Mouse (Mus musculus): Measurements from ENCODE around the gene Arfip1.

Gene Arfip1

GRCm38 (mm10) chr3:84449015-84449414 lies 133.4 kb downstream of the Arfip1 start:
- POLR2A ChIA-PET = interaction anchor here in 3 of 4 experiments (0.6 to 1.2 kb wide), 3 partner anchors 9 to 295 kb away, joined by 3 to 4 read pairs (median 3); partner anchors contain the start of gene Fhdc1 (in 1 of the 3)
- CTCF ChIA-PET = interaction anchor here in 2 of 4 experiments (0.9 to 1.2 kb wide), 2 partner anchors 13 to 264 kb away, joined by 3 to 4 read pairs; no protein-coding TSS in a partner anchor

DNA sequence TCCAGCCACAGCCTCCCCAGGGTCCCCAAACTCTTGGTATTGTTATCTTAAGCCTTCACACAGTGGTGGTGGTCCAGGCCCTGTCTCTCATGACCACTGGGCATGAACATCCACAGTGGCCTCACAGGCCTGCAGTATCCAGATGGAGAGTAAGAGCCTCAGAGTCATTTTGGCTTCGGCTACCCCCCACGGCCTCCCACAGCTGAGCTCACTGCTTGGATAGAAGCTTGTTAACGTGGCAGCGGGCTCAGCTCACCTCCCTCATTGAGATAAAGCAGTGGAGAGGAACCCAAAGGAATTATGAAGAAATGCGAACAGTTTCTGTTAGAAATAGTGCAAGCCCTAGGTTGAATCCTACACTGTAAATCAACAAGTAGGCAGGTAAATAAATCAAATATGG lies 134.6 kb downstream of the Arfip1 start:
- CTCF ChIA-PET = interaction anchor here in 2 of 4 experiments (0.7 to 1.3 kb wide), 2 partner anchors 33 to 133 kb away, joined by 3 to 4 read pairs; no protein-coding TSS in a partner anchor
- POLR2A ChIA-PET = interaction anchor here in 1 of 4 experiments (0.6 kb wide), 1 partner anchor 1692 kb away, joined by 10 read pairs; no protein-coding TSS in a partner anchor
